Mouse (Mus musculus) NIH3T3 (cell line): ENCODE measurements around the gene Pga5.

Experiments used
- DNase-seq: peaks from one replicate; pipeline ENCODE4 v3.0.0-alpha.2; 2012; ENCODE audit warnings: low read depth

The Pga5 gene

DNA sequence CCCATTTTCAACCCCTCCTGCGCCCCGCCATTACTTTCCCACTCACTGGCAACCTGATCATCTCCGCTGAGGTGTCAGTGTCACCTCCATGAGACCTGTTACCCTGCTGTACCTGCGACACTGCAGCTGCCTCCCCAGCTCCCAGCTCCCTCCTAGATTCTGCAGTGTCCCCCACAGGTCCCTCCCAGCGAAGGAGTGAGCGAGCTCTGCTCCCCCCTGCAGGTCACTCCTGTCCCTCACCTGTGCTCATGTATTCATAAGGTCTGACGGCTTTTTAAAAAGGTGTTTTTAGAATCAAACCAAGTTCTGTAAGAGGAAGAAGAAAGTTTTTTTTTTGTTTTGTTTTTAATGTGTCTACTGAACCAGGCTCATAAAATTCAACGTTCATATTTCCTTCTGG lies 24.3 kb upstream of the Pga5 start:
- no peak for DNase-seq

- DNase-seq = peak; percentile 51
Measured at GRCm38 (mm10) chr19:10701013-10701726, 23.3 kb upstream of the Pga5 start.

DNA sequence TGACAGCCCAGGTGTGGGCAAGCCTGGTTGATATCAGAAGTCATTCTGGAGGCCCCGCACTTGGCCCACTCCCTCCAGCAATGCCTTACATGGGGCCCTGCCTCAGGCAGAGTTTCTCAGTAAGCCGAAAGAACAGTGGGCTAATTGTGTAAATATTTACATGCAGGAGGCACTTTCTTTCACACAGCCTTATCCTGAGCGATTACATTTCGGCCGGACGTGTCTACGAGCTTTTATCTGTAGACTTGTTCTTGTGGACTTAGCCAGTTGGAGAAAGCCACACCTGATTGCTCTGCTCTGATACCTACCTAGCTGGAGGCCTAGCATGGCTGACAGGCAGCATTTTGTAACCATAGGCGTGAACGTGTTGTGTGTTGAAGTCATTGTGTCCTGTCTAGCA lies 22.0 kb upstream of the Pga5 start:
- no peak for DNase-seq

GRCm38 (mm10) chr19:10698131-10698991 lies 20.5 kb upstream of the Pga5 start:
- no peak for DNase-seq

- no peak for DNase-seq
Measured at GRCm38 (mm10) chr19:10695801-10696200, 17.9 kb upstream of the Pga5 start.

DNA sequence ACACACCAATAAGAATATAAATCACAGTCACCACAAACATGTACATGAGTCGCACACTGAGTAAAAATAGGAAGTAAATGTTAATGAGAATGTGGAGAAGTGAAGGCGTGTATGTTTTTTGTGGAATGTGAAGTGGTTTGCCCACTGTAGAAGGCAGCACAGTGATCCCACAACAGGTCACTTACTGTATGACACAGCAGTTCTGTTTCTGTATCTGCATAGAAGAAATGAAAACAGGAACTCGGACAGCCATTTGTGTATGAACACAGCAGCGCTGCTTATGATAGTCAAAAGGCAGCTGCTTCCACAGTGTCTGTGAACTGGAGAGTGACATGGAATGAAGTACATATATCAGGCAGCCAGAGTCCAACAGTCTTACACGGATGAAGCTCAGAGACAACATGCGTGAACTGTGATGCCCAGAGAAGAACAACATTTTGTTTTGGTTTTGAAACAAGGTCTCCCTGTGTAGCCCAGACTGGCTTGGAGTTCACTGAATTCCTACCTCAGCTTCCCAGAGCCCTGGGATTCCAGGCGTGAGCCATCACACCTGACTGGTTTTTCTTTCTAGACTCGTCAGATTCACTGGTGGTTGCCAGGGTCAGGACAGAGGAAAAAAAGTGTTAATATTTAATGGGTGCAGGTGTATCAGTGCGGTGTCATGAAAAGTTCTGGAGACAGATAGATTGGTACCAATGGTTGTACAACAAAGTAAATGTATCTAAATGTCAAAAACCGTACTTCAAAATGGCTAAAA lies 16.2 kb upstream of the Pga5 start:
- no peak for DNase-seq

- DNase-seq = no peak
Measured at GRCm38 (mm10) chr19:10692361-10692760, 14.5 kb upstream of the Pga5 start.

- no peak for DNase-seq
Measured at GRCm38 (mm10) chr19:10691660-10692059, 13.8 kb upstream of the Pga5 start.

- no peak for DNase-seq
Measured at GRCm38 (mm10) chr19:10691121-10691520, 13.2 kb upstream of the Pga5 start.

DNA sequence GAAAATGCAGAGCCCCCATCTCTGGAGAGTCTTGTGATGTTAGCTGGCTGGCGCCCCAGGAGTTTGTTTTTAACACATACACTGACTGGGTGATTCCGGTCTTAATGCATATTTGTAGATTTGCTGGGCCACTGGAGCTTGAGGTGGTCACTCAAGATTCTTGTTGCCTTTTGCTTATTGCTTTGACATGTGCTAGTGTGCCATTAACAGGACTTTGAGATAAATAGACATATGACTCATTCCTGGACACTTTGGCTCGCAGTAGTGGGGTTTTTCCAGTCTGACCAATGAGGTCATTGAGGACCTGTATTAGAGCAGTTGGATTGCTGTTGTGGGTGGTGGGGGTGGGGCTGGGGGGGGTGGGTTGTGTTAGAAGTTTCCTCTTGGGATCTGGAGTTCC lies 12.5 kb upstream of the Pga5 start:
- peak; percentile 83 for DNase-seq

DNA sequence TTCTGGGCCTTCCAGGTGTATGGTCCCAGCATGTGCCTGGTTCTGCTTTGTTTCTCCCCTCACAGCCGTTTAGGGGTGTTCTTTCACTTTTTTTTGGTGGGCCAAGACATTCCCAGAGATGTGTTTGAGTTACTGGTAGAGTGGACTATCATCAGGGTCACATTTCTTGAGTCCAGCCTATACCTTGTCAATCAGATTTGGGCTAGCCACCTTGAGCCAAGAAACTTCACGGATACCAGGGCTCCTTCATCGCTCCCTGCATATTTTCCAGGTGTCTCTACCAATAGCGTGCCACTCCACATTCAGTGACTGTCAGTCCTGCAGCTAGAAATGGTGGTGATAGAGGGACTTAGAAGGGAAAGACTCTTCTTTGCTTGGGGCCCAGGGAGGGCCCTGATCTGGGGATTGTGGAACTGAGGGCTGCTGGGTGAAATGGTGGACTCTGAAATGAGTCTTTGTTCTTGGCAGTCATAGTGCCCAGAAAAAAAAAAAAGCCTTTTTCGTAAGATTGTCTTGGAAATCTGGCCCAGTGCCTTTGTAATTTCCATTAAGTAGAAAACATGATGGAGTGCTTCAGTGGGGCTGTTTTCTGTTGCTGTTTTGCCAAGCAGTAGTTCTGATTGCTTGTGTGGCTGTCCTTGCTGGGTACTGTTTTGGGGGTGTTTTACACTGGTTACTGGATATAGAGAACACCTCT lies 11.7 kb upstream of the Pga5 start:
- DNase-seq = peak; percentile 87

- DNase-seq = peak; percentile 98
Measured at GRCm38 (mm10) chr19:10688537-10689352, 10.9 kb upstream of the Pga5 start, which contains the start of gene Vps37c. TSS of gene Vps37c (plus strand) at chr19:10688735.

GRCm38 (mm10) chr19:10685727-10686126 lies 7.9 kb upstream of the Pga5 start:
- DNase-seq = no peak

DNA sequence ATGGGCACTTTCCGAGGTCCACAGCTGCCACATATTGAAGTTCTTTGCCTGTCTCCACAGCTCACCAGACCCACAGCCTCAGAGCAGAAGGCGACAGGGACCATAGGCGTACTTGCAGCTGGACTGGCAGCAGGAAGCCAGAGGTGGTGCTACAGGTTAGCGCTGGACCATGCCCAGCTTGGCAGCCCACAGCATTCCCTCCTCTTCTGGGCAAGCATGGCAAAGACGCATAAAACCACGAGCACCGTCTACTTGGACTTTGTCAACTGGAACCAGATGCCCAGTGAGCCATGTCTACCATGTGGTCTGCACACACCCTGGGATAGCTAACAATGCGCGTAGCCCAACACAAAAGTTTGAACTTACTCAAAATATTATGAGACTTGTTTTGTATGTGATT lies 7.2 kb upstream of the Pga5 start:
- DNase-seq = no peak

DNA sequence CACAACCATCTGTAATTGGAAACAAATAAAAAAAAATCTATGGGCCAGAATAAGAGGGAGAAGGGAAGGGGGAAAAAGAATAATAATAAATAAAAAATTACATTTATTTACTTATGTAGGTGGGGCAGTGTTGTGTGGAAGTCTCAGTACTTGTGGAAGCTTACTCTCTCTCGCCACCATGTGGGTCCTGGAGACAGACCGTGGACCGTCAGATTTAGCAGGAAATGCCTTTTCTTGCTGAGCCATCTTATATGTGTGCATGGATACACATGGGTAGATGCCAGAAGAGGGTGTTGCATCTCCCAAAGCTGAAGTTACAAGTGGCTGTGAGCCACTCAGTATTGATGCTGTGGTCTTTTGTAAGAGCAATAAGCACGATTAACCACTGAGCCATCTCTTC lies 3.7 kb upstream of the Pga5 start:
- peak; percentile 55 for DNase-seq

- DNase-seq = no peak
Measured at GRCm38 (mm10) chr19:10678772-10679067, 849 bp upstream of the Pga5 start.

- DNase-seq = no peak
Measured at GRCm38 (mm10) chr19:10676656-10677055, 1.2 kb downstream of the Pga5 start.

DNA sequence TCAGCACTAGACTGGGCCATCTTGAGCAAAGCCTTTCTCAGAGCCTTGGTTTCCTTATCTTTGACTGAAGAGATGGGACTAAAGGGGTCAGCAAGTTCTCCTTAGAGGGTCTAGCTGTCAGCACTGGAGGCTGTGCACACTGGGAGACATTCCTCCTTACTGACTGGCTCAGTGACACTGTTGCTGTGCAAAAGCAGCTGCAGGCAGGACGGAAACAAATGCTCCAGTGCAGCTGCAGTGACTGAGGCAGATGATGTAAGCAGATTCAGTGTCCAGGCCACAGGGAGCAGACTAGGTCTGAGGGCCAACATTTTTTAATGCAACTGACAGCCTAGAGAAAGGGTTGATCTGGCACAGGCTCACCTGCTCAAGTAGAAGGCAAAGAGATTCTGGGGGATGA lies 4.6 kb downstream of the Pga5 start:
- DNase-seq = no peak

DNA sequence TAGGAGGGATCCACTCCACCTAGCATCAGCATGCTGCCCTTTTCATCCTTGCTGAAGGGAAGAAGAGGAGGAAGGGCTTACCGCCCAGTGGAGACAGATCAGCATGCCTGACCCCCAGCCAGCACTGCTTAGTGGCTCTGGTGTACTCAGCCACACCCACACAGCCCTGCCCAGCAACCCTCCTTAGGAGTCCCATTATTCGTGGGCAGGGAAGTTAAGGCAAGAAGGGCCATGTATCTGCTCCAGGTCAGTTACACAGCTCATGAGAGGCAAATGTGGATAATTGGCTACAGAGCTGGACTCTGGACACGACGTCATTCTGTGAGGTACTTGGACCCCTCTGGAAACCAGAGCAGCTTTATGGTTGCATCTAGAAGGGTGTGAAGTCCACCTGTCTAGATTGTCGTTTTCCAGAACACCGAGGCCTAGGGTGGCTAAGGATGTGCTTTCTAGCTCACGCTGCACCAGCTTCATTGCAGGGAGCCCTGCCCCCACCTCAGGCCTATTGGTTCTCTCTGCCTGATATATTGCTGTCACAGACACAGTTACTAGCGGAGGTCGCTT lies 5.9 kb downstream of the Pga5 start:
- DNase-seq = no peak

- DNase-seq = no peak
Measured at GRCm38 (mm10) chr19:10671319-10671718, 6.6 kb downstream of the Pga5 start.

DNA sequence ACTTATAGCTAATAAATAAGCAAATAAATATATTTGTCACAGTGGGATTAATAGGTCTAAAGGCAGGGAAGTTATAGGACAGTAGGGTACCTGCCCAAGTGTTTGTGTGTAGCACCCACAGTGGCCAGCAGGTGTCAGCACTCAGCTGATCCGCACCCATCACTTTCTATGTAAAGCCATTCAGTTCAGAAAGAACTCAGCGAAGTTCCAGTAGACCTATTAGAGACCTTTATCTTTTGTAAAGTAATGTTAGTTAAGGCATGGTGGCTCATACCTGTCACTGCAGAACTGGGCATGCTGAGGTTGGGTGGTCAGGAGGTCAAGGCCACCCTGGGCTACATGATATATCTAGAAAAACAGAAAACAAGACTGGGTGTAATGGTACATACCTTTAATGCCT lies 12.4 kb downstream of the Pga5 start:
- peak; percentile 87 for DNase-seq
